Mouse (Mus musculus): ENCODE measurements at regions not wholly inside any gene's neighbourhood (a gene's known extent, or its start where the extent isn't known, plus 50 kb on each side); places are given as distances from the start of the nearest gene placed in this dataset.

GRCm38 (mm10) chr3:21911071-21911470 lies 165.4 kb upstream of the Tbl1xr1 start:
- TF ChIP-seq POLR2A (IDR thresholded peaks at IDR 0.05; ENCODE audit: low read depth, low read length) = no peak
- no peak for TF ChIP-seq CTCF (IDR thresholded peaks at IDR 0.05; ENCODE audit: borderline replicate concordance, insufficient read depth, low read length)

Data from embryonic fibroblast, embryonic 13.5 days (primary cell).